ENCODE assay signal across 19 mouse cellular contexts in the genomic region with DNA sequence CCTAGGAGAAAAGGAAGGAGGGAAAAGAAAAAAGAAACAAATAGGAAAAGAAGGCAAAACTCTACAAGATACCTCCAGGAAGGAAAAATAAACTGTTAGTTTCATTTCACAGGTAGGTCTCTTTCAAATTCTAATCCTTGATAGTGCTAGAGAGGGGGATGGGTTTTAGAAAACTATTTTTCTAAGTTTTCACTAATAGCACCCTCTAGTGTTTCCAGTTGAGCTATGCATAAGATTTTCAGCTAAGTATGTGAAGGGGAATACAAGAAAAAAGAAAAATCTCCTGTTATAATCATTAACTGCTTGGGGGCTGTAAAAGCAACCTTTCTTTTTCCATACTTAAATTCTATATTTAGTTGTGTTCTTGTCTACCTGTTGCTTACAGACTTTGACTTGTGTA. TPM values are rescaled to one million over a fixed set of nuclear protein-coding genes. Genes with fewer than 3 reads are reported as not detected.
DNase-seq lines count a peak whose midpoint lies in the region; ATAC-seq and TF ChIP-seq lines count a peak whose summit lies in the region.
"Had no signal": no experiment of that assay in that cellular context is flagged by ENCODE, and none has a peak within 500 bp of the region (broad histone marks: within the 10 kb centered on the region; RNA-seq: fewer than 3 reads in every experiment).

No protein-coding gene starts in this region.

- TF ChIP-seq RAD21 in MEL (IDR thresholded peaks at IDR 0.05; ENCODE audit: low read depth, low read length) = peak; percentile 88

- no peaks in the 10 kb centered on the region for H3K27me3 ChIP-seq in heart, postnatal 0 days (ENCODE audit: control insufficient read depth, insufficient read depth, low read length)
- H3K27me3 ChIP-seq in heart, embryonic 12.5 days (replicated peaks) = peaks cover 3% of the 10 kb centered on the region; the same call in 1 of the 2 replicates
- H3K27me3 ChIP-seq in liver, adult 2 months (ENCODE audit: control insufficient read depth, insufficient read depth, low read length) = no peaks in the 10 kb centered on the region
- H3K27me3 ChIP-seq in liver, embryonic 11.5 days (replicated peaks; ENCODE audit: control insufficient read depth, insufficient read depth, low read length) = peaks cover 13% of the 10 kb centered on the region
- H3K27me3 ChIP-seq in MEL (ENCODE audit: control insufficient read depth in 1 of 2, insufficient read depth in 2 of 2, low read length in 2 of 2) = no peaks in the 10 kb centered on the region
- H3K27me3 ChIP-seq: limb, embryonic 15.5 days had no signal

- no peak overlapping the region for H3K4me2 ChIP-seq in heart, postnatal 0 days (ENCODE audit: low read depth, low read length)
- no peak overlapping the region for H3K4me2 ChIP-seq in heart, embryonic 12.5 days
- H3K4me2 ChIP-seq in liver, embryonic 11.5 days = no peak overlapping the region
- H3K4me2 ChIP-seq: limb, embryonic 15.5 days had no signal

- TF ChIP-seq CTCF in heart, postnatal 0 days (IDR thresholded peaks at IDR 0.05; ENCODE audit: low read depth) = 0 out of 2 replicates have a peak, but pooled peaks have one; percentile 27
- no peak for TF ChIP-seq CTCF in liver, adult 2 months (IDR thresholded peaks at IDR 0.05; ENCODE audit: low read depth, low read length)
- peak in 1 of 3 experiments; percentile 69; a peak in 2 of 6 replicates for TF ChIP-seq CTCF in MEL (IDR thresholded peaks at IDR 0.05 in 2 of 3, conservative IDR thresholded peaks at IDR 0.05 in 1 of 3; ENCODE audit: control insufficient read depth in 1 of 3, insufficient read depth in 1 of 3, low read depth in 2 of 3, low read length in 3 of 3, poor library complexity in 1 of 3, severe bottlenecking in 1 of 3)

- DNase-seq in heart, postnatal 0 days (ENCODE audit: low spot score) = no peak
- DNase-seq in liver, adult 2 months (ENCODE audit: extremely low read depth, low read depth, low spot score) = peak; percentile 47
- DNase-seq in liver, embryonic 11.5 days (ENCODE audit: low spot score) = no peak
- DNase-seq in MEL (ENCODE audit: low read depth, low spot score) = peak; percentile 67
- DNase-seq in embryo, embryonic 11 days = peak; percentile 41
- DNase-seq in cerebellum, postnatal 36 days = no peak
- DNase-seq in lung, postnatal 14 days = no peak
- DNase-seq: adrenal gland, adult 2 months; gastrocnemius, postnatal 36 days; kidney, postnatal 25 days; right cerebral cortex, postnatal 4 days had no signal

- TF ChIP-seq EP300 in heart, postnatal 0 days (IDR thresholded peaks at IDR 0.05; ENCODE audit: low read depth) = no peak
- TF ChIP-seq EP300 in MEL (IDR thresholded peaks at IDR 0.05; ENCODE audit: low read depth in 1 of 2, low read length in 2 of 2) = no peak

- H3K9me3 ChIP-seq in heart, postnatal 0 days (replicated peaks; ENCODE audit: control insufficient read depth, low read length) = no peaks in the 10 kb centered on the region
- no peaks in the 10 kb centered on the region for H3K9me3 ChIP-seq in heart, embryonic 12.5 days (replicated peaks)
- H3K9me3 ChIP-seq in liver, embryonic 11.5 days (ENCODE audit: control insufficient read depth, low read length) = no peaks in the 10 kb centered on the region
- no peaks in the 10 kb centered on the region for H3K9me3 ChIP-seq in MEL (replicated peaks; ENCODE audit: insufficient read depth, low read length)
- H3K9me3 ChIP-seq: limb, embryonic 15.5 days; midbrain, embryonic 10.5 days had no signal

- no peak overlapping the region for H3K9ac ChIP-seq in heart, postnatal 0 days (replicated peaks; ENCODE audit: low read depth, low read length)
- H3K9ac ChIP-seq in heart, embryonic 12.5 days = no peak overlapping the region
- H3K9ac ChIP-seq in liver, adult 2 months (ENCODE audit: low read depth, low read length) = no peak overlapping the region
- H3K9ac ChIP-seq in liver, embryonic 11.5 days (ENCODE audit: low read depth, low read length) = no peak overlapping the region
- no peak overlapping the region for H3K9ac ChIP-seq in MEL (ENCODE audit: control insufficient read depth, low read depth, low read length, poor library complexity, severe bottlenecking)
- H3K9ac ChIP-seq: limb, embryonic 15.5 days had no signal

- TF ChIP-seq POLR2A in liver, adult 2 months (IDR thresholded peaks at IDR 0.05; ENCODE audit: extremely low read depth, insufficient read depth, low read length) = no peak
- no peak for TF ChIP-seq POLR2A in MEL (IDR thresholded peaks at IDR 0.05; ENCODE audit: control insufficient read depth in 1 of 2, insufficient read depth in 1 of 2, low read depth in 1 of 2, low read length in 2 of 2, poor library complexity in 1 of 2)

- H3K27ac ChIP-seq in heart, postnatal 0 days (ENCODE audit: low read depth) = no peak overlapping the region
- H3K27ac ChIP-seq in heart, embryonic 12.5 days (ENCODE audit: poor library complexity, severe bottlenecking) = no peak overlapping the region
- no peak overlapping the region for H3K27ac ChIP-seq in liver, adult 2 months (replicated peaks; ENCODE audit: insufficient read depth, low read depth, low read length)
- H3K27ac ChIP-seq in liver, embryonic 11.5 days (ENCODE audit: low read depth, low read length) = no peak overlapping the region
- H3K27ac ChIP-seq in MEL (ENCODE audit: control insufficient read depth, low read depth, low read length) = no peak overlapping the region
- H3K27ac ChIP-seq: limb, embryonic 15.5 days; midbrain, embryonic 10.5 days had no signal

- H3K79me2 ChIP-seq in liver, adult 2 months (ENCODE audit: control insufficient read depth, insufficient read depth, low read length) = no peaks in the 10 kb centered on the region
- H3K79me2 ChIP-seq in MEL (ENCODE audit: control insufficient read depth, insufficient read depth, low read length, poor library complexity) = no peaks in the 10 kb centered on the region

- no peak for ATAC-seq in heart, postnatal 0 days (ENCODE audit: insufficient read depth, low read depth)
- ATAC-seq in heart, embryonic 12.5 days (ENCODE audit: insufficient number of reproducible peaks, low FRiP score) = no peak
- no peak for ATAC-seq in liver, embryonic 11.5 days (replicated peaks; ENCODE audit: low FRiP score)
- ATAC-seq: hindbrain, embryonic 16.5 days; lung, postnatal 0 days had no signal

- no peak overlapping the region for H3K4me3 ChIP-seq in heart, postnatal 0 days (ENCODE audit: low read depth, low read length)
- no peak overlapping the region for H3K4me3 ChIP-seq in heart, embryonic 12.5 days
- no peak overlapping the region for H3K4me3 ChIP-seq in liver, adult 2 months (ENCODE audit: insufficient read depth, low read depth, low read length)
- H3K4me3 ChIP-seq in liver, embryonic 11.5 days (ENCODE audit: low read depth, low read length) = no peak overlapping the region
- peak overlapping the region in 1 of 2 experiments; percentile 40; a peak in 1 of 4 replicates for H3K4me3 ChIP-seq in MEL (ENCODE audit: control insufficient read depth in 1 of 2, insufficient read depth in 1 of 2, low read depth in 2 of 2, low read length in 2 of 2)
- H3K4me3 ChIP-seq: limb, embryonic 15.5 days; midbrain, embryonic 10.5 days had no signal

- no peaks in the 10 kb centered on the region for H3K36me3 ChIP-seq in heart, postnatal 0 days (replicated peaks; ENCODE audit: control insufficient read depth, insufficient read depth, low read length)
- H3K36me3 ChIP-seq in heart, embryonic 12.5 days = no peaks in the 10 kb centered on the region
- H3K36me3 ChIP-seq in liver, adult 2 months (ENCODE audit: control insufficient read depth, insufficient read depth, low read length) = no peaks in the 10 kb centered on the region
- no peaks in the 10 kb centered on the region for H3K36me3 ChIP-seq in liver, embryonic 11.5 days (ENCODE audit: control insufficient read depth, insufficient read depth, low read length)
- no peaks in the 10 kb centered on the region for H3K36me3 ChIP-seq in MEL (ENCODE audit: control insufficient read depth in 1 of 2, insufficient read depth in 2 of 2, low read length in 2 of 2)
- H3K36me3 ChIP-seq: limb, embryonic 15.5 days; midbrain, embryonic 10.5 days had no signal

- no peaks in the 10 kb centered on the region for H3K4me1 ChIP-seq in heart, postnatal 0 days (ENCODE audit: control insufficient read depth, insufficient read depth)
- no peaks in the 10 kb centered on the region for H3K4me1 ChIP-seq in heart, embryonic 12.5 days (replicated peaks)
- no peaks in the 10 kb centered on the region; the same call in 1 of the 2 replicates for H3K4me1 ChIP-seq in liver, adult 2 months (ENCODE audit: control insufficient read depth, insufficient read depth, low read length)
- H3K4me1 ChIP-seq in liver, embryonic 11.5 days (replicated peaks; ENCODE audit: control insufficient read depth, insufficient read depth, low read length) = no peaks in the 10 kb centered on the region
- peaks cover 0 to 2% of the 10 kb centered on the region in 2 experiments; a peak in 1 of 4 replicates for H3K4me1 ChIP-seq in MEL (ENCODE audit: control insufficient read depth in 1 of 2, insufficient read depth in 2 of 2, low read length in 2 of 2)
- H3K4me1 ChIP-seq: limb, embryonic 15.5 days; midbrain, embryonic 10.5 days had no signal

TF ChIP-seq in MEL, 35 proteins besides CTCF, POLR2A, EP300 and RAD21 (continues in another document):
- TF ChIP-seq MAX (IDR thresholded peaks at IDR 0.05; ENCODE audit: low read length) (no peak), TBP (IDR thresholded peaks at IDR 0.05; ENCODE audit: low read depth, low read length) (no peak), GATA1 (IDR thresholded peaks at IDR 0.05; ENCODE audit: low read depth, low read length) (no peak)

RNA-seq across cellular contexts. Expression of gene Pcdh11x, which starts 4.5 kb away (rescaled TPM):
- 2.8 and 3.7 TPM in 2 replicates for total RNA-seq in heart, postnatal 0 days (2014; rRNA removed; ENCODE audit: low replicate concordance)
- polyA plus RNA-seq in heart, postnatal 0 days (2015; fragmentation: Nextera tagmentation; extraction: Ambion mirVana) = 0.92 and 0.96 TPM in 2 replicates
- polyA plus RNA-seq in heart, embryonic 12.5 days (2016; fragmentation: Nextera tagmentation; extraction: Ambion mirVana) = 5.2 and 6.5 TPM in 2 replicates
- total RNA-seq in liver, adult 2 months (2014; rRNA removed) = 0.09 and 0.34 TPM in 2 replicates
- polyA plus RNA-seq in liver, adult 2 months (2012; rRNA removed) = 0.02 TPM in 1 of 2 replicates, not detected in the other
- 1.6 and 1.8 TPM in 2 replicates for polyA plus RNA-seq in liver, embryonic 11.5 days (2014; fragmentation: Nextera tagmentation; extraction: Ambion mirVana)
- total RNA-seq in MEL (2012; rRNA removed) = 0.07 TPM in 1 of 2 replicates, not detected in the other
- not detected for polyA plus RNA-seq in MEL (2012; ENCODE audit: insufficient read depth in 1 of 2, insufficient read length in 2 of 2, low read depth in 1 of 2, low replicate concordance in 2 of 2, missing spikeins in 1 of 2)

RNA-seq across cellular contexts. Expression of gene H2afb3, which starts 27.4 kb away (rescaled TPM):
- total RNA-seq in heart, postnatal 0 days (2014; rRNA removed; ENCODE audit: low replicate concordance) = not detected in 2 replicates
- polyA plus RNA-seq in heart, postnatal 0 days (2015; fragmentation: Nextera tagmentation; extraction: Ambion mirVana) = not detected in 2 replicates
- polyA plus RNA-seq in heart, embryonic 12.5 days (2016; fragmentation: Nextera tagmentation; extraction: Ambion mirVana) = not detected in 2 replicates
- total RNA-seq in liver, adult 2 months (2014; rRNA removed) = not detected in 2 replicates
- not detected in 2 replicates for polyA plus RNA-seq in liver, adult 2 months (2012; rRNA removed)
- not detected in 2 replicates for polyA plus RNA-seq in liver, embryonic 11.5 days (2014; fragmentation: Nextera tagmentation; extraction: Ambion mirVana)
- not detected in 2 replicates for total RNA-seq in MEL (2012; rRNA removed)
- not detected for polyA plus RNA-seq in MEL (2012; ENCODE audit: insufficient read depth in 1 of 2, insufficient read length in 2 of 2, low read depth in 1 of 2, low replicate concordance in 2 of 2, missing spikeins in 1 of 2)
- total RNA-seq: adrenal gland, adult 2 months; gastrocnemius, postnatal 36 days; left cerebral cortex, adult 18-20 months had no signal
- polyA plus RNA-seq: adrenal gland, adult 2 months; heart, embryonic 14.5 days; hindbrain, embryonic 16.5 days; limb, embryonic 15.5 days; lung, postnatal 0 days; midbrain, embryonic 10.5 days; stomach, embryonic 14.5 days had no signal

Comparison
In these comparisons a context has a peak if more than half of its experiments do, and no peak if none do; other contexts are left out.
1. DNase-seq: peak in liver, adult 2 months (single experiment), MEL (single experiment) and embryo, embryonic 11 days (single experiment); none in heart, postnatal 0 days (single experiment), liver, embryonic 11.5 days (single experiment), cerebellum, postnatal 36 days (0 of 2) and lung, postnatal 14 days (single experiment).